Mouse (Mus musculus) cerebellum, adult (tissue): ENCODE measurements around the gene Tmco1.

Experiments
- ATAC-seq: cut with Nextera tagmentation; 2 replicates; pipeline ENCODE4 v1.9.2; 2017; ENCODE audit warnings: mild to moderate bottlenecking, moderate library complexity, mixed read lengths; ENCODE audit not compliant: insufficient number of reproducible peaks, low FRiP score, low TSS enrichment

Gene Tmco1

DNA sequence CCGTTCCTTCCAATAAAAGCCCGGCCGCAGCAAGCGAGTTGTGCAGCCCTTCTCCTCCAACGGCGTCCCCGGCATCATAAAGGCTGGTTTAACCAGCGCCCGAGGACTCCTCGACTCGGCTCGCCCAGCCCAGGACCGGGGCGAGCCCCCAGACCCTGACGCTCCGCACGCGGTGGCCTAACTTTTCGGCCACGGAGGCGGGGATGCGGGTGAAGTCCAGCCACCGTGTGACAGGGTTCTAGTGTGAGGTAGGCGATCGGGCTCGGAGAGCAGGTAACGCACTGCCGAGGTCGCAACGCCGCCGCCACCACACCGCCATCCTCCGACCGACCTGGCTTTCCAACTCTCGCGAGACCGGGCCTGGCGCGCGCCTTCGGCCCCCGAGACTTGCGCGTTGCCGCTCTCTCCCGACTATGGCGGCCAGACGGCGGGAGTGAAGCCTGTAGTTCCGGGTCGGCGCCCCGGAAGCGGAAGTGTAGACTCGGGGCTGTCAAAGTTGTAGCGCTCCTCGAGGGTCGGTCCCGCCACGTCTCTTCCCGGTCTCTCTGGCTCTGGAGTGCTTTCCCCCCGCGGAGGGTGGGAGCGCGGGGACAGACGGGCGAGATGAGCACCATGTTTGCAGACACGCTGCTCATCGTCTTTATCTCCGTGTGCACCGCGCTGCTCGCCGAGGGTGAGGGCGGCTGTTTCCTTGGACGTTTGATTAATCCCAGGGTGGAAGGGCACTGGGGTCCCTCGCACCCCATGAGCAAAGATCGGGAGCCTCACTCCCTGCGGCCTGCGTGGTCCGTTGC, at the start of gene Tmco1:
Tmco1 (plus strand) TSS at position 118 of the 794 bp plus-strand sequence.
- peak; percentile 98 for ATAC-seq

DNA sequence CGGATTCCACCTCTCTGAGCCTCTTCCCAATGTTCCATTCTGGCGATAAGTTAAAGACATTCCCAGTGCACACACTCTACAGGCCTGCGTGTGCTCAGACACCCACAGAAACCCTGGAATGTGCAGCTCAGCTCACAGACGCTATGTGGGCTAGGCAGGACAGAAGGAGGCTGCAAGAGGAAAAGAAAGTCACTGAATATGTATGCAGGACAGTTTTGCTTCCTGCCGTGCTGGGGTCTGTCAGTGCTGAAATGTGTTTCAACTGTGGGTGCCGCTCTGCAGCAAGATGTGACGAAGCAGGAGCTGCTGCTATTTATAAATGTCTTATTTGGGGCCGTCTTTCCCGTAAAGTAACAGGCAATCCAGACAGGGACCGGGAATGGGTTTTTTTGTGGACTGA, 48.5 kb upstream of the Tmco1 start:
- ATAC-seq, result no peak

DNA sequence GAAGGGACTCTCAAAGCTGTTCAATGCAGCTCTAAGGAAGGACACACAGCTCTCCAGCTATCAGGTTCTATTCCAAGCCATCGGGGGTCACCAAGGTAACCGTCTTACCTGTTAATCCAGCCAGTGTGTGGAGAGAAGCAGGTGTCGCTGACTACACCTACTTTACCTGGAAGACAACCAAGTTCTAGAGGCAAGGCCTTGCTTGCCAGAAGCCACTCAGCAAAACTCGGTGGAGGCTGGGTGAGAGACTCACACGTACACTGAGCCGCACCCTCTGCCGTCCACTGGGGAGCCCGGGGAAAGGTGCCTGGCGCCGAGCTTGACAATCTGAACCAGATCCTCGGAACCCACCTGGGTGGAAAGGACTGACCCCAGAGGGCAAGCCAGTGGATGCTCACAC, 46.4 kb upstream of the Tmco1 start:
- peak; percentile 13; the same call in 1 of the 2 replicates for ATAC-seq

DNA sequence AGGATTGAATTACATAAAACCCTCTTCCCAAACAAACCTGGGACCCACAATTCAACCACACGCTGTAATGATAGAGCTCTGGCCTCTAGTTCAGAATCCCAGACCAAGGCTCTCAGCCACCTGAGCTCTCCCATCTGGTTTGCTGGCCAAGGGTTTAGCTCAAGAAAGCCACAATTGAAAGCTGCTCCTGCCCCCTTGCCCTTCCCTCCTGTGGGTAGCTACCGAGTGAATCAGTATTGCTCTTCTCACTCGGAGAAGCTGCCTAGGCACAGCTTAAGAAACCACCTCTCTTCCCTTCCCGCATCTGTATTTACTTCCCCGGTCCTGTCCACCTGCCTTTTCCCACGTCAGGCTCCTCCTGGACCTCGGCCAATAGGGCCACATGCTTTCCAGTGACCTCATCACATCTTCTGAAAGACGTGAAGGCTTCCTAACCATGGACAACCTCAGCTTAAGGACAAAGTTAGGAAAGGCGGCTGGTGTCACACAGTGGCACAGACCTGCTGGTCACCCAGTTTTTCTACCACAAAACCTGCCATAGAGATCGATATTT, 45.6 kb upstream of the Tmco1 start:
- peak; percentile 32; the same call in 1 of the 2 replicates for ATAC-seq

DNA sequence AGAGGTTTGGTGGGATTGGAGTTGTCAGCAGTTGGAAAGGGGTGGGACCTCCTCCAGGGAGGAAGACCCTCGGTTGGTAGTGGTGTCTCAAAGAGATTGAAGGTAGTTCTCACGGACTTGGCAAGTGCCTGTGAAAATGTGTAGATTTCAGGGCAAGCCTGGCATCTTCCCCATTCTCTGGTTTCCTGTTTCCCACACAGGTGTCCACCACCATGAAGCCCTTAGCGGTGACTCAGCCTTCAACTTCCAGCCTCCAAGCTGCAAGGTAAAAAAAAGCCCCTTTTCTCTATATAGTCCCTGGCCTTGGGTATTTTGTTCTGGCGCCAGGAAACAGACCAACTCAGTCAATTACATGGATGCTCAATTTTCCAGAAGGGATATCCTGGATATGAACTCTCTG, 42.8 kb upstream of the Tmco1 start:
- ATAC-seq, result 0 out of 2 replicates have a peak, but pooled peaks have one; percentile 18

DNA sequence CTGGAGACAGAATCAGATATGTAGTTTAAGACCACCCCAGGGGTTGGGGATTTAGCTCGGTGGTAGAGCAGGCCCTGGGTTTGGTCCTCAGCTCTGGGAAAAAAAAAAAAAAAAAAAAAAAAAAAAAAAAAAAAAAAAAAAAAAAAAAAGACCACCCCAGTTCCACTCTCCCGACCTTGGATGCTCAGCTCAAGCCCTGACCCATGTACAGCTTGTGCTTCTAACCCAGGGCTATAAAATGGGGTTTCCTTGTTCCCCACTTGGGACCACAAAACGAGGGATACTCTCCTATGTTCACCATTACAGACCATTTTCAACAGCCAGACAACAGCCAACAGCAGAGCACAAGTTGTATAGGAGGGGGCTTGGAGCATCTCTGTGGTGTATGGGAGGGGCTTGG, 41.5 kb upstream of the Tmco1 start:
- ATAC-seq, result no peak

DNA sequence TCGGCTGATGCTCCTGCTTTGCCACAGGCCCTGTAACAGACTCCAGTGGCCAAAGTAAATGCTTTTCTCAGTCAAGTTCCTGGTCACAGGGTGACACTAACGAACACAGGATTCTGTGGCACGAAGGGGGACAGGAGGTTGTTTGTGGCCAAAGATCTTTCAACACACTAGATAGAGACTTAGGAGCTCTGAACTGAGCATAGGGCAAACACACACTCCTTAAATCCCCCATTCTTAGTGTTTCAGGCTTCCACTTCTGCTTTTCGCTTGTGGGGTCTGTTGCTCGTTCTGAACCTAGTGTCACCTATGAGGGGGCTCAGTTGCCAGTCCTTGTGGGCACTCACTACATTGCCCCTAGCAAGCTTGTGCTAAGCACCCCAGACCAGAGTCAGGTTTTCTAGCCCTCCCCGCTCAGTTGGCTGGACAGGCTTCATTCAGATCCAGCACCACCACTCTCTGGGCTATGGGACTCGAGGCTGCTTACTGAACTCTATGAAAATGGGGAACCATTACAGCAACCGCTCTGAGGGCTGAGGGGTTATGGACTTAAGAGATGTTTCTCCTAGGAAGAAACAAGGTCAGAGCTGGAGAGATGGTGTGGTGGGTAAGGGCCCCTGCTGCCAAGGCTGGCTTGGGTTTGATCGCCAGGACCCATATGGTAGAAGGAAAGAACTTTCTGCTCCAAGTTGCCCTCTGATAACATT, 39.7 kb upstream of the Tmco1 start:
- no peak for ATAC-seq

DNA sequence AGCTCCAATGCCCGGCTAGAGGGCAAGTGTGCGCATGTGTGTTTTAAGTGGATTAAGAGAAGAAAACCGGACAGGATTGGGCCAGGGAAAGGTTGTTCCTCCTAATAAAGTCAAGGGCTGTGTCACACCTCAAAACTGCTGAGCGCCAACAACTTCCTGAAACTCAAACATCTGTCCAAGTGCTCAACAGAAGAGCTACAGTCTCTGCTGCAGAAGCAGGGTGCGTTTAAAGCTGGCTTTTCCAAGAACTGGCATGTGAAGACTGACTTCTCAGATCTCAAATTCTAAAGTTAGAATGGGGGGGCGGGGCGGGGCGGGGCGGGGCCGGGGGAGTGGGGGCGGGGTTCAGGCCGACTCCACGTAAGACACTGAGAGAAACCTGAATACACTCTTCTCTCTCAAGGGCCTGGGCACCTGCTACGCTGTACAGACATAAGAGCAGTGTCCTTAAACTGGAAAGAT, 38.8 kb upstream of the Tmco1 start:
- no peak for ATAC-seq

DNA sequence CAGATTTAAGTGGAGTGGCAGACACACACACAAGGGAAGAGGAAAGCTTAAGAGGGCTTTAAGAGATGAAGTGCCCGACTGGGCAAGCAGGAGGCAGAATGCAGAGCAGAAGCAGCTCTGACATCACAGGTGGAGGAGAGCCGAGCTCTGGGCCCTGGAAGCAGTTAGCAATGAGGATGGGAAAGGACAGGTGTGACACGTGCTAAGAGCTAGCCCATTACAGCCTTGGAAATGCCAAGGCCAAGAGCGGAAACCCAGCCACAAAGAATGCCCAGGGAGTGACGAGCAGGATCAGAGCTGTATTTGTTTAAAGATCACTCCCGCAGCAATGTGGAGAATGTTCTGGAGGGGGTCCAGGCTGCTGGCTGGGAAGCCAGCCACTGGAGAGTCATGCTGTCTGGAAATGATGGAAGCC, 38.3 kb upstream of the Tmco1 start:
- peak; percentile 56 for ATAC-seq

DNA sequence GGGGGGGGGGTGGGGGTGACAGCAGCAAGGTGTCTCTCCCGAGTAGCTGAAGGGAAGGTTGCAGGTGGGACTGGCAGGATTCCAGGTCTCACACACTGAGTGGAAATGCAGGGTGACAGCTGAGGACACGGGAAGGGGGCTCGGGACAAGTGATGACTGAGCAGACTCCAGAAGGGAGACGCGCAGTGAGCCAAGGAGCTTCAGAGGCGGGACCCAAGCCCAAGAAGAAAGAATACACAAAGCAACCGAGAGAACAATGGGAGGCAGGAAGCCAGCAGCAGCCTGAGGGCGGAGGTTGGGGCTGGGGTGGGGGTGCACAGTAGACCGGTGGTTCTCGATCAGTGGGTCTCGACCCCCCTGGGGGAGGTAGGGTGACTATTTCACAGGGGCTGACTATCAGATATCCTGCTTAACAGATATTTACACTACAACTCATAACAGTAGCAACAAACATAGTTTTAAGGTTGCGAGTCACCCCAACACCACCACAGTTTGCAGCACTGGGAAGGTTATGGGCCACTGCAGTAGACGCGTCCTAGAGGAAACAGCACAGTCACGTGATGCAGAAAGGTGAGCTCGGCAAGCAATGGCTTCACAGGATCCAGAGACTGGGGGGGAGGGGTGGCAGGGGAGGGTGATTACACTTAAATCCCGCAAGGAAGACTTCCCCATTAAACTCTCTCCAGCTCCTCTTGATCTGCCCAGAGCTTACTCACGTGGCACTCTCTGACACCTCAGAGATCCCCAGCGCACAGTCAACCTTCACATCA, 37.7 kb upstream of the Tmco1 start:
- ATAC-seq, result 0 out of 2 replicates have a peak, but pooled peaks have one; percentile 15

DNA sequence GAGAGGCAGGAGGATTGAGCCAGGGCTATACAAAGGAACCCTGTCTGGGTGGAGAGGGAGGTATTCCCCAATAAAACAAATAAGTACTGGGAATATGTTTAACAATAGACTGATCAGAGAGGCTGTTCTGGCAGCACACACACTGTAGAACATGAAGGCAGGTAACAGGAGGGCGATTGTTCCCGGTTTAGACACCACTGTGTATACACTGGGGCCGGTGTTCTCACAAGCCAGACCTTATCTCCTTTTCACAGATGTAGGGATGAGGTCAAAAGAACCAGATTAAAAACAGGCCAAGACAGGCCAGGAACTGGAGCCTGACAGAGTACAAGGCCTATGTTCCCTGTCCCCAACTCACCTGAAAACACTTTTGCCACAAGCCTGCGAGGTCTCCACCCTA, 36.9 kb upstream of the Tmco1 start:
- no peak for ATAC-seq

DNA sequence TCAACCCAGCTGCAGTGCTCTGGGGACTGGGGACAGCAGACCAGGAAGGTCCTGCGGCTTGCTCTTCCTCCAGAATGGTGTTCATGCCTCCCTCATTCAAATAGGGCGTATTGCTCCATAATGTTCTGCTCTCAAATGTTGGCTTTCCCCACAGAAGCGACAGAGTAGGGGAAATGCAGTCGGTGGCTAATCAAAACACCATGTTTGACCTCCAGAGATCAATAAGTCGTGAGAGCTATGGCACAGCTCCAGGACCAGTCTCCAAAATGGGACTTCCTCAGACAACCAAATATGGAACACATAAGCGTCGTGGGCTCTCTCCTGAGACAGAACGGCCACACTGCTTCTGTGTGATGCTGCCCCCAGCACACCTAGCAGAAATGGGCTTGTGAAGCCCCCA, 36.3 kb upstream of the Tmco1 start:
- ATAC-seq, result no peak

DNA sequence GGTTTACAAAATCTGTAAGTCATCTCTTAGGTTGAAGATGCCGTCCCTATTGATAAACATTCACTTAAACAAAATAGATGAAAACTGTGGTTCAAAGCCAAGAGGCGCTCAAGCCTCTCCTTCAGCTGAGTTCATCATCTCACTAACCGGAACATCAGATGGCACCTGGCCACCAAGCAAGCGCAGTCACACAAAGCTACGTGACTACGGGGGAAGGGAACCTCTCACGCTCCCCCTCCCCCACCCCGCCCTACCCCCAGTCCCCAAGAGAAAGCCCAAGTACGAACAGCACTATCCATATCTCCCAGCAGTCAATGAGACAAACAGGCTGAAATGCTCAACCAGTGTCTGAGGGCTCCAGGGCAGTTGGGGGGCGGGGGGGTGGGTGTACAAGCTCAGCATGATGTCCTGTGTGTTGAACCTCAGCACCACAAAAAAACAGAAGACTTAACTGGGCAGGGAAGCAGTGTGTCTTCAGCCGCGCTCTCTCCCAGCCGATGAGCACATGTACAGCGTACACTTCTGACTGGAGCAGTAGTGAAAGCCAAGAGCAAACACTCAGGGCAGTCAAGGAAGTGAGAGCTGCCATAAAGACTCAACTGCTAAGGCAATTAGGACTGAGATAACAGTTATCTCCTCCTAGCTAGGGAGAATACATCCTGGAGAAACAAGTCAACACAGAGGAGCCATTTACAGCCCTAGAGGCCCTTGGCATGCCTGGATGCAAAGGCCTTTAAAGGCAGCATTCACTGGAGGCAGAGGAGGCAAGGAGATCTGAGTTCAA, 34.6 kb upstream of the Tmco1 start:
- ATAC-seq, result no peak

DNA sequence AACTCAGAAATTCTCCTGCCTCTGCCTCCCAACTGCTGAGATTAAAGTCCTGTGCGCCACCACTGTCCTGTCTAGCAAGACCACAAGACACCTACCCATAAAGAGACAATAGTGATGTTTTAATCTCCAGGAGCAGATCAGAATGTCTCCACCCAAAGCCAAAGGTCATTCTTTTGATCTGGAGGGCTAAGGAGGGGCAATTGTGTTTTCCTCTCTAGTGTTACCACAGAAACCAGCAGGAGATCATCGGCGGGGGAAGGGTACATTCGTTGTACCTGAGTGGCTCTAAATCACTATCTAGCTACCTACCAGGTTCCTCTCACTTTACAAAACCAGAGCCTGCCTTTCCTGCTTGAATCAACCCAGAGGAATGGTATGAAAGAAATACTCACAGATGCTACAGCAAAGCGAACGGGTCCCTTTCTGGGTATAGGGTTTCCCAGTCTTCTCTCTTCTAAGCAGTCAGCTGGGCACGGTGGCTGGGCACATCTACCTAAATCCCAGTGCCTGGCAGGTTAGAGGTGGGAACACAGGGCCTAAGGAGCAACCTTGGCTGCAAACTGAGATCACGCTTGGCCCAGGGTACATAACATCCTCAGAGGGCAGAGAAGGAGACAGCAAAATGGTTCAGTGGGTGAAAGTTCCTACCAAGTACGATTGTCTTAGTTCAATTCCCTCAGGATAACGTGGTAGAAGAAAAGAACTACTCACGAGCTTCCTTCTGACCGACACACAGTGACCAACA, 33.4 kb upstream of the Tmco1 start:
- ATAC-seq, result no peak

DNA sequence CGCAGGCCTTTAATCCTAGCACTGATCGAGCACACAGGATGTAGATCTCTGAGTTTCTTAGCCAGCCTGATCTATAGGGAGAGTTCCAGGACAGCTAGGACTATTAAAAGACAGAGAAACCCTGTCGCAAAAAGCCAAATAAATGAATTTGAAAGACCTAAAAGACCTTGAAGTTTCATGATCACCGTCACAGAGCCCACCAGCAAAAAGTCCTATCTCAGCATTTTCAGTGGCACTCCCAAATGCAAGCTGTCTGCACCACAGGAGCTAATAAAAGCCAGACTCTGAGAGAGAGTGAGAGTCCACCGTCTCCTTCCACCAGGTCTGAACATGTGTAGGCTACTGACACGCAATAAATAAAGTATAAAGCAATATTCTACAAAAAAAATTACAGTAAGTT, 29.8 kb upstream of the Tmco1 start:
- no peak for ATAC-seq

DNA sequence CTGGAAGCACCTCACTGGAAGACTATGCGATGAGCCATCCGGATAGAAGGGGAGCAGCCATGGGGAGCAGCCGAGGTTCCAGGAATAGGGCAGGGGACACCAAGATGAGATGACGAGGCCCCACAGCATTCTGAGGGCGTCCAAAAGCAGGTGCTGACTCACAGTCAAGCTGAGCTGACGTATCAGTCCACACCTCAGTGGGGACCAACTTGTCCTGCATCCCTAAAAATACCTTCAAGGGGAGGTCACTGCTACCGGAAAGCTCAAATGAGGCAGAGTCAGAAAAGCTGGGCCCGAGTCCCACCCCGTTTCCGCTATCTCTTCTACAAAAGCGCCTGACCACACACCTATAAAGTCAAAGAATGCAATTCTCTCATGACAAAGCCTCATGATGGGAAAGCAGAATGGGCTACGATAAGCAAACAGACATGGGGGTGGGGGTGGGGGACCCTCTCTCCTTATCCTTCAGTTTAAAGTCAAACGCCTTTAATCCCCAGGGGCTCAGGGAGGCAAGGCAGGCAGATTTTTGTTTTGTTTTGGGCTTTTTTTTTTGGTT, 28.9 kb upstream of the Tmco1 start:
- ATAC-seq, result no peak

DNA sequence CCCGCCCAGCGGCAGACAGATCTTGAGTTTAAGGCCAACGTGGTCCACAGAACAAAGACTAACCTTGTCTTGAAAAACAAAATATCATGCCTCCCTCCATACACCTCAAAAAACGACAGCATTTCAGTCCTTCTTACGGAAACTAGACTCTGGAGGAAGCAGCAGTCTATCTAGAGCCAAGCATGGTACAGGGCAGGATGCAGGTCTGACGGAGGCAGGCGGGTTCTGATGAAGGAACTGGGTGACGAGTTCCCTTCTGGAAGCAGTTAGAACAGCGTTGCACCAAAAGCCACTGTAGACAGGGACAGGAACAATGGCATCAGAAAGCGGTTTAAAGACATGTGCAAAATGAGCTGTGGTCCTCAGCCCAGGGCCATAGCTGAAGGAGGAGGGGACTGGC, 28.1 kb upstream of the Tmco1 start:
- ATAC-seq, result no peak

DNA sequence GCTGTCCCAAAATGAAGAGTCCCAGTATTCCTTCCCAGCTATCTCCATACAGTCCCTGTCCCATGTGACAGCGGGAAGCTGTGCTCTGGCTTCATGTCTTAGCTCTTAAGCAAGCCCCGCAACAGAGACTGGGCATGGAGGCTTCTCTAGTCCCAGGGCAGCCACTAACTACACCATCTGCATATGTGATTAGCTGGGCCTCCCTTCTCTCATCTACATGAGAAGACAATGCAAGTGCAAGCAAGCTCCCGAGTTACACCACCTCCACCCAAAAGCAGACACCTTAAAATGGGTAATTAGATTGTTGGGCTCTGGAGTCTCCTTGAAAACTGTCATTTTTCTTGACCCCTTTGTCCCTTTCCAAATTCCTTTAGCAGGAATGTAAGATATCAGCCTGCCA, 26.1 kb upstream of the Tmco1 start:
- no peak for ATAC-seq

DNA sequence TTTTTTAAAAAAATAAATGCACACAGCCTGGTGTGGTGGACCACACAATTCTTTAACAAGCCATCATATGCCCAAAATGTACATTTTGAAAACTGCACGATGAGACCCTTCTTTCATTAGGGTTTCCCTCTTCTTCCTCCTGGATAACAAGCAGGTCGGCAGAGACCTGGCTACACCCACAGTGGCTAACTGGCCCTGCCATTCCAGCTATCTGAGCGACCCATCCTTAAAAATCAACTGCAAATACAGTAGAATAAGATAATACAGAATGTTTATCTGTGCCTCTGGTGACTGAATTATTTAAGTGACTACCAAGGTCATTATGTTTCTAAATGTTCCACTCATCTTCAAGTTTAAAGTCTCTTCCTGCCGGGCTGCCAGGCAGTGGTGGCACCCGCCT, 25.4 kb upstream of the Tmco1 start:
- no peak for ATAC-seq
